Mouse (Mus musculus) bone marrow, adult 2 months (tissue): Measurements from ENCODE around the gene Fgfr2. TPM values are rescaled to one million over a fixed set of nuclear protein-coding genes. Genes with fewer than 3 reads are reported as not detected.
A peak's percentile ranks its signal among the peaks of the same experiment; 100 is the strongest.

Experiments used
- H3K27ac ChIP-seq: fragments of 200-500 bp; 2 replicates; pipeline ENCODE4 v1.5.1; 2012; ENCODE audit warnings: low read depth, mild to moderate bottlenecking, control low read depth, inconsistent platforms, low read length; ENCODE audit not compliant: control insufficient read depth, poor library complexity, insufficient read depth
- H3K4me1 ChIP-seq: fragments of 200-500 bp; 2 replicates; pipeline ENCODE4 v1.6.1; 2011; ENCODE audit warnings: low read length; ENCODE audit not compliant: control insufficient read depth, insufficient read depth
- H3K4me3 ChIP-seq: fragments of 200-500 bp; replicated peaks from 2 replicates; pipeline ENCODE3; 2011; ENCODE audit warnings: mild to moderate bottlenecking, low read depth, low read length, control low read depth; ENCODE audit not compliant: control insufficient read depth
- CTCF ChIP-seq: fragments of 200-500 bp; IDR thresholded peaks from 2 replicates; pipeline ENCODE4 v1.5.1; 2011; ENCODE audit warnings: low read length, control low read depth; ENCODE audit not compliant: control insufficient read depth, insufficient read depth
- POLR2A ChIP-seq: fragments of 200-500 bp; IDR thresholded peaks from 2 replicates; pipeline ENCODE4 v1.6.1; 2011; ENCODE audit warnings: low read depth, mild to moderate bottlenecking, control low read depth, low read length, borderline replicate concordance; ENCODE audit not compliant: control insufficient read depth
- WGBS: fragments of 180-500 bp; shearing (Covaris S2); methylation state at CpG from one replicate; pipeline ENCODE4 v1.1.7; 2018; 5-methylcytosine and 5-hydroxymethylcytosine counted together
- polyA plus RNA-seq: library from polyadenylated mRNA; stranded (reverse); fragments of >200 nt; gene quantifications from 2 replicates; pipeline ENCODE4 v1.2.4, GENCODE M21; 2011; ENCODE audit warnings: low replicate concordance; ENCODE audit not compliant: missing spikeins, insufficient read depth, insufficient read length

The Fgfr2 gene
- polyA plus RNA-seq, 1 experiment, result 8.2 TPM

DNA sequence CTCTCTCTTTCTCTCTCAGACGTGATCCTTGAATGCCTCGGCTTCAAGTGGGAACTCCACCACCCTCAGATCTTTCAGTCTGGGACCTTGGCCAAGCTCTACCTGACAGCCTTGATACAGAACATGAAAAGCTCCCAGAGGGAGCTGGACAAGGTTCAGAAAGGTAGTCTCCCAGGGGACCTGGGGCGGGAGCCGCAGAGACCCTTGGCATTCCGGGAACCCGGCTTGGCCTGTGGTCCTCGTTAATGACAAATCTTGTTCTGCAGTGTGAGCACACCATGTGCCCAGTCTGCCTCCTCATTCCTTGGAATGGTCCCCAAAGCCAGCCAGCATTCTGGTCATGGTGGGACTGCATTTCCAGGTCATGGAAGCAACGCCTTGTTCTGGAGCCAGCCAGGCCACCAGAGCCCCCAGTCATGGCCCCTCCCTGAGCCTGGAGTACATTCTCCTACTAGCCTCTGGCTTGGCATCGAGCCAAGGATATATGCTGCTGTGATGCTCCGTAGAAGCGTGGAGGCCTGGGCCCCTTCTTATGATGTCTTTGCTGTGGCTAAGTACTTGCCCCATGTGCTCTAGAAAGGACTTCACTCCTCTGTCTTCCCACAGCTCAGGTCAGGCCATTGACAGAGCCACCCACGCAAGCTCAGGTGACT, 2337.1 kb downstream of the Fgfr2 start:
- 80% methylated on average over 12 of the region's 12 CpGs for whole genome bisulfite sequencing
- TF ChIP-seq CTCF (no peak), POLR2A (no peak)
- no peak overlapping the region for H3K4me3 ChIP-seq
- H3K27ac ChIP-seq, result no peak overlapping the region
- no peaks in the 10 kb centered on the region for H3K4me1 ChIP-seq

DNA sequence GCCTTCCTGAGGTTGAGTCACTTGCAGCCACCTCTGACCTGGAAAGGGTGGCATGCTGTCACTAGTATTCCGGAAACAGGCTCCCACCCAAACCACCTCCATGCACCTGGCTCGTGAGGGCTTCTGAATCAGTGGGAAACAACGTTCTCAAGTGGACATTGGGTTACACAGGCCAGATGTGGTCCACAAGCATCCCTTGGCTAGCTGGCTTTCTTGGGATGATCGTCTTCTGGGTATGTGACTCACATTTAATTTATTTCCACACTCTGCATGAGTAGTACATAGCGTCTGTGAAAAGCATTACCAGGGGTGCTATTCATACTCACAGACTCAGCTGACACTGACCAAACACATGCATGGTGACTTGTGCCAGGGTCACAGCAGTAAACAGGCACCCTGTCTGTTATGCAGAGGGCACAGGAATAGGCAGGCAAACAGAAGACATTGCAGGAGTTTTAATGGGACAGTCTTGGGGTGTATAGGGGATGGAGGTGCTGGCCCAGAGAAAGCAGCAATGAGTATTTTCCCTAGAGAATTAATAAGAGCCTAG, 2340.6 kb downstream of the Fgfr2 start:
- TF ChIP-seq POLR2A, result no peak
- no peak for TF ChIP-seq CTCF
- Histone ChIP-seq H3K4me3 (no peak overlapping the region), H3K4me1 (no peaks in the 10 kb centered on the region), H3K27ac (no peak overlapping the region)
- 83% methylated on average over 5 of the region's 5 CpGs for WGBS

GRCm38 (mm10) chr7:130780866-130781419, 2342.2 kb downstream of the Fgfr2 start:
- 66% methylated on average over 5 of the region's 5 CpGs for WGBS
- H3K27ac ChIP-seq, result no peak overlapping the region
- no peak for TF ChIP-seq POLR2A
- TF ChIP-seq CTCF, result no peak
- H3K4me3 ChIP-seq, result no peak overlapping the region
- H3K4me1 ChIP-seq, result no peaks in the 10 kb centered on the region

DNA sequence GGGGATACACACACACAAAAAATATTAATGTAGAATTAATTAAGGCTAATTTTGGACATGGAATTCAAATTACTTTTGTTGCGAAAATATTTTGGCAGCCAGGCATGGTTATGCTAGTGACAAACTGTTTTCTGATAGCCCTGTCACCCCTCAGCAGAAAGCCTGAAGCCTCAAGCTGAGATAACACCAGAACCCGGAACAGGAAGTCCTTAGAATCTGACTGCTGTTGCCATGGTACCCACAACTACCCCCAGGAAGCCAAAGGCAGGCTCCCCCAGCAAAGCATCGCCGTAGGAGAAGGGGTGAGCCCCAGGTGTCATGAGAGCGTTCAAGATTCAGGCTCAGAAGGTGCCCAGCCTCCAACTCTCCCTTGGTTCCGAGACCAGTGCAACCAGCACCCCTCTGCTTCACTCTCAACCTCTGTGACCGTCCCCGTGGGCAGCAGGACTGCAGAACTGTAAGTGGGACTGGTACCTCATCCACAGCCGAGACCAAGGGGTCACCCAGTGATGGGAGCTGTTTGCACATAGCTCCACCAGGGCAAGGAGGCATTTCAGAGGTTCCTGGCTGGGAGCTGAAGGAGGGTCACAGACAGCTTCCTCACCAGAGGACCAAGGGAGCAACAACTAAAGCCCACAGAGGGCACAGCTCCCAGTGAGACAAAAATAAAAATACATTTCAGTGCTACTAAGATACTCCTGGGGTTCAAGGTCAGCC, 2349.1 kb downstream of the Fgfr2 start, which contains the start of gene Btbd16:
Gene Btbd16, plus strand, starts transcription at position 156 of the 717 bp plus-strand sequence.
- no peak within 1 kb of the TSS for H3K27ac ChIP-seq
- 29% methylated on average over 9 of the region's 9 CpGs for WGBS
- peaks cover 1% of the 10 kb centered on the region; the same call in 1 of the 2 replicates for H3K4me1 ChIP-seq
- TF ChIP-seq POLR2A, result no peak
- TF ChIP-seq CTCF, result no peak
- H3K4me3 ChIP-seq, result no peak within 1 kb of the TSS

DNA sequence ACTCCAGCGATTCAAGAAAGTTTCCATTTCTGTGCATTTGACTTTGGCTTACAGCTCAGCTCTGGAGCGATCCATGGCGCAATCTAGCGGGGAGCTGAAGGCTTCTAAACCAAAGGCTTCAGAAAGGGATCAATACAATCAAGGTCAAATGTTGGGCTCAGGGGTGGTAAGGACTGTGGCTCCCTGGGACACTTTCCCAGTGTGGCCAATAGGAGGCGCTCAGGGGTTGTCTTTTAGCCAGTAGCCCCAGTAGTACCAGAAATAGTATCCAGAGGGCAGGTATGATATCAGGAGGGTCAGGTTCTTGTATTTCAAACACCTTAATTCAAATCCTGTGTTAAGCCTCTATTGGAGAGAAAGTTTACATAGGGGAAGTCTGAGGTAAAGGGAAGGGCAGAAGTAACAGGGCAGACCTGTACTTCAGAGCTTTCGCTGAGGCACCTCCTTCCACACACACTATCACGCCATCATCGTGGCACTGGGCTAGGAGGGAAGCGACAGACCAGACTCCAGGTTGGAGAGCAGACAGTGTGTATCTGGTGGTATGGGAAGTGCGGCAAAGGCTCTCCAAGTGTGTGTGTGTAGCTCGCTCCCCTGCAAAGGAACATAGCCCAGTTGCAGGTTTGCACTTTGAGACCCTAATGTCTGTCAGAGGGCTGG, 2349.8 kb downstream of the Fgfr2 start:
- 80% methylated on average over 11 of the region's 11 CpGs for WGBS
- TF ChIP-seq POLR2A, result no peak
- peak; percentile 53; the same call in 1 of the 2 replicates for TF ChIP-seq CTCF
- Histone ChIP-seq H3K27ac (no peak overlapping the region), H3K4me1 (peaks cover 1% of the 10 kb centered on the region; the same call in 1 of the 2 replicates), H3K4me3 (no peak overlapping the region)

DNA sequence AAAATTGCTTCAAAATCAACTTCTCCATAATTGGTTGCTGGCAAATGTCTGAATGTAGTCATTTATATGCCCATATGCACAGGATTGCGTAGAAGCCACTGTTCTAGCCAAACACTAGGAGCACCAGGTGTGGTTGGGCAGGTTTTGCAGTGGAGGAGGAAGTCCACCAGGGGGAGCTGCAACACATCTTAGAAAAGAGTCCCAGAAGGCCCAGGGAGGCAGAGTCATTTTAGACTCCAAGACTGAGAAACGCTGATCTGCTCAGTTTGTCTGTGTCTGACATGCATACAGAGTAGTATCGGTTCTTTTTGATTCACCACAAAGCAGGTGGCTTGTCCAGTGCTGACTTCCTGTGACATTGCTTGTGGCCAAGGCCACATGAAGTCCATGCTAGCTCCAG, 2352.4 kb downstream of the Fgfr2 start:
- 16% methylated on average over 3 of the region's 3 CpGs for WGBS
- Histone ChIP-seq H3K27ac (no peak overlapping the region), H3K4me3 (no peak overlapping the region), H3K4me1 (peaks cover 1% of the 10 kb centered on the region; the same call in 1 of the 2 replicates)
- TF ChIP-seq CTCF, result peak; percentile 81
- no peak for TF ChIP-seq POLR2A

- H3K4me3 ChIP-seq, result no peak overlapping the region
- no peaks in the 10 kb centered on the region for H3K4me1 ChIP-seq
- H3K27ac ChIP-seq, result no peak overlapping the region
- no peak for TF ChIP-seq CTCF
- TF ChIP-seq POLR2A, result no peak
- 81% methylated on average over 4 of the region's 4 CpGs for WGBS
Observed at GRCm38 (mm10) chr7:130768151-130768550, 2355.0 kb downstream of the Fgfr2 start.
